Mouse (Mus musculus) layer of hippocampus, adult 6 months (tissue): ENCODE measurements around the gene Daxx. TPM values are rescaled to one million over a fixed set of nuclear protein-coding genes. Genes with fewer than 3 reads are reported as not detected.

Source experiments
- long read RNA-seq, 2 experiments: library from polyadenylated mRNA; unstranded; transcript quantifications; one replicate each; pipeline ENCODE4 v2.0.0; 2019 to 2020
- microRNA-seq: library from miRNA; unstranded; fragments of <30 nt; microRNA quantifications from one replicate; pipeline ENCODE4 v1.2.0, GENCODE M21; 2020
- polyA plus RNA-seq: library from polyadenylated mRNA; unstranded; fragments of <200 nt; fragmentation: Nextera tagmentation; gene quantifications from 2 replicates; pipeline ENCODE4 v1.2.3, GENCODE M21; 2021

Gene Daxx
- 18.8 and 19.0 TPM in 2 replicates for polyA plus RNA-seq
- long read RNA-seq, experiment 1, transcript Daxx-201 (8 exons, 2,581 nt) = major isoform, 32 of 39 reads
- long read RNA-seq, experiment 1, partial matches to known transcripts = 6 of 39 reads
- long read RNA-seq, experiment 1, other reads (novel, unspliced or antisense) = 1 of 39 reads
- long read RNA-seq, experiment 2, transcript Daxx-201 (8 exons, 2,581 nt) = major isoform, 101 of 116 reads
- long read RNA-seq, experiment 2, partial matches to known transcripts = 2 of 116 reads
- long read RNA-seq, experiment 2, other reads (novel, unspliced or antisense) = 13 of 116 reads

DNA sequence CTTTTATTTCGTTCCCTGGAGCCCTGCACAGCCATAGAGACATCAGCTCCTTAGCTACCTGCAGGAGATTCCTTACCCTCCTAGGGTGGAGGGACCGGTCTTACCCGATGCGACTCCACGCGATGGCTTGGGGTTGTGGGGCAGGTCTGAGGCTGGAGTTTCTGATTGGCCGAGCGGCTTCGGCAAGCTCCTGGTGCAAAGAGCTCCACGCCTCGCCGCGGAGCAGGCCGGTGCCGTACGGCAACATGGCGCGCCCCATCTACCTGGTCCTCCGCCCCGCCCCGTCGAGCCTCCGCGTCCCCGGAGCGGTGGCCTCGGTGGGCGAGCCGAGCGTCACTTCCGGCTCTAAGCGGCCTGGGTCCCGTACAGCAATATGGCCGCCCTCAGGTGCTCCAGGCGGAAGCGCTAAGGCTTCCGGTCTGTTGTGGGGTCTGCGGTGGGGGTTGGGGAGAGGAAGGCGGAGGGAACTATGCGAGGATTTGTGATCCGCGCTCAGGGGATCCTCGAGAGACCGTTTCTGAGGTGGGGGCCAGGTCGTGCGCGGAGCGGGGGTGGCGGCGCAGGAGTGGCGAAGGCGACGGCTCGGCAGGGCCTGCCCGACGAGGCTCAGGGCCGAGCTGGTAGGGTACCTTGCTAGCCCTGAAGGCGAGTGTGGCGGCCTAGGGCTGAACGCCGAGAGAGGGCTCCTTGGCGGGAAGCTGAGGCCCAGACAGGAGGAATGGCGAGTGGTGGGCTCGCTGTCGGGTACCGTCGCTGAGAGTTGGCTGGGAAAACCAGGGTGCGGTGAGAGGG, at the start of gene Daxx:
Gene Daxx (plus strand): TSS at position 338 of the 792 bp plus-strand sequence.

DNA sequence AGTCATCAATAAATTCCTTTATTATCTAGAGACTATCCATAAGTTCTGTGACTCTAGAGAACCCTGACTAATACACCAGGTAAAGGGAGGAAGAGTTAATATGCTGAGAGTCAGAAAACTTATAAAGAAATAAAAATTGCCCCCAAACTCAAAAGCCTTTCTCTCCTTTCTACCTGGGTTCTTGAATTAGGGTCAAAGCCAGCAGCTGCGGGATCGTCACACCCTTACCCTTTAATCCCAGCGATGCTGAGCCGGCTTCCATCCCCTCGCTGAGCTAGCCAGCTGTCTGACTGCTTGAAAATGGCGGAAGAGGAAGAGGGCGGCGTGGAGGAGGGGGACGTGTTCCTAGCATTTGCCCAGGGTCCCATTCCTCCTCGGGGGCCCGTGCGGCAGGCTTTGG, 35.7 kb upstream of the Daxx start, which contains the start of gene Gm7029:
Gene Gm7029 (plus strand): TSS at position 301 of the 400 bp plus-strand sequence.

DNA sequence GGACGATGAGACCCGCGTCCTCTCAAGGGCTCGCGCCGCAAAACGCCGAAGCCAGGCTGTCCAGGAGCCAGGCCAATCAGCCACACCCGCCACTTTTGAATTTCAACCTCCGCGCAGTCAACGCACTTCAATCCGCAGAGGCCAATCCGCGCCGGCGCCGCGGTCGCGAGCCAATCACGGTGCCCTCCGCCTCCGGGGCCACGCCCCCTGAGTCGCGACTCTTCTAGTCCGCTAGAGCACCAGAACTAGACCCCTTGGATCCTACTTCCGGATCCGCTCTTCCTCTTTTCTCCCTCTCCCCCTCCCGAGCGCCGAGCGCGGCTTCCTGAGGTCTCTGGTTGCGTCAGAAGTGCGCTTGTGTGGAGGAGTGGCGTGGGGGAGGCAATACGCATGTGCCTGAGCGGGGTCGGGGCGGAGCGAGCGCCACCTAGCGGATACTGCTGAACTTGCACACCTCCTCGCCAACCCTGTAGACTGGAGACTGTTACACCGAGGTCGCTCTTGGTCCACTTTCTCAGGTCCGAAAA, 18.6 kb upstream of the Daxx start, which contains the start of gene Kifc1:
Gene Kifc1 (minus strand): TSS at position 129 of the 527 bp plus-strand sequence.

DNA sequence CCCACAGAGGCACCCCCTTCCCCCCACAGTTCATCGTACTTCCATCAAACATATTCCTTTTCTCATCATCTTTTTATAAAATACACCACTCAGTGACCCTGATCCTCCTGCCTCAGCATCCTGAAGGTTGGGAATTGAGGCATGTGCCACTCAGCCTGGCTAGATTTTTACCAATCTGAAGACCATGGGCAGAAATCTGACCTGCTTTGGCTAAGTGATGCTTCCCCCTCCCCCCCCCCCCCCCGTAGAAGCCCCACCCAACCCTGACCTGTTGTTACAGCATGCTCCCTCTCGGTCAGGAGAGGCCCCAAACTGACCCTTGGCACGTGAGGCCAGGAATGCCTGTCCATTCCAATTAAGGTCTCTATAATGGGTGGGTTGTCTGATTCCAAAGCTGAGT, 4.4 kb upstream of the Daxx start, which contains the start of gene Platr17:
Gene Platr17 (plus strand): TSS at position 301 of the 400 bp plus-strand sequence.

DNA sequence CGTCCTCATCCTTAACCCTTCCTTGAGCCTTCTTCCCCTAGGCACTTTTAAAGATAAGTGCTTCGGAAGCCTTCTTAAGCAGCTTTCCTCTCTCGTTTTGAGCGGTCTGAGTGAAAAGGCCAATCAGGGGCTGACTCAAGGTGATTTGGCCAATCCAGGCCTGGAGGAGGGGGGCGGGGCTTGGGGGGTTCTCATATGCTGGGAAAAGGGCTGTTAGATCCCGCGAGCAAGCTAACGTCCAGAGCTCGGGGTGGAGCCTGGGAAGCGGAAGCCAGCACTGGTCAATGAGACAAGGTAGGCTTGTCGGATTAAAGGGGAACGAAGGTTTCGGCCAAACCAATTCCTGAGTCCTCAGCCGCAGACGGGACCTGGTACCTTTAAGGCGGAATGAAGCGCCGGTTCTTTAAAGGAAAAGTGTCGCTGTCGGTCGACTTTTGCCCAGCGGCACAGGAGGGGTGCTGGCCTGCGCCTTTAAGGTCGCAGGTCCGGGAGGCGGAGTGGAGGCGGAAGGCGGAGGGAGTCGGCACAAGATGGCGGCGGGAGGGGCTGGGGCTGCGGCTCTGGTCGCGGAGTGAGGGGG, 6.5 kb downstream of the Daxx start, which contains the start of the genes Tapbp and Zbtb22:
Gene Tapbp (plus strand): TSS at position 229 of the 580 bp plus-strand sequence.
Gene Zbtb22 (plus strand): TSS at position 234 of the 580 bp plus-strand sequence.

DNA sequence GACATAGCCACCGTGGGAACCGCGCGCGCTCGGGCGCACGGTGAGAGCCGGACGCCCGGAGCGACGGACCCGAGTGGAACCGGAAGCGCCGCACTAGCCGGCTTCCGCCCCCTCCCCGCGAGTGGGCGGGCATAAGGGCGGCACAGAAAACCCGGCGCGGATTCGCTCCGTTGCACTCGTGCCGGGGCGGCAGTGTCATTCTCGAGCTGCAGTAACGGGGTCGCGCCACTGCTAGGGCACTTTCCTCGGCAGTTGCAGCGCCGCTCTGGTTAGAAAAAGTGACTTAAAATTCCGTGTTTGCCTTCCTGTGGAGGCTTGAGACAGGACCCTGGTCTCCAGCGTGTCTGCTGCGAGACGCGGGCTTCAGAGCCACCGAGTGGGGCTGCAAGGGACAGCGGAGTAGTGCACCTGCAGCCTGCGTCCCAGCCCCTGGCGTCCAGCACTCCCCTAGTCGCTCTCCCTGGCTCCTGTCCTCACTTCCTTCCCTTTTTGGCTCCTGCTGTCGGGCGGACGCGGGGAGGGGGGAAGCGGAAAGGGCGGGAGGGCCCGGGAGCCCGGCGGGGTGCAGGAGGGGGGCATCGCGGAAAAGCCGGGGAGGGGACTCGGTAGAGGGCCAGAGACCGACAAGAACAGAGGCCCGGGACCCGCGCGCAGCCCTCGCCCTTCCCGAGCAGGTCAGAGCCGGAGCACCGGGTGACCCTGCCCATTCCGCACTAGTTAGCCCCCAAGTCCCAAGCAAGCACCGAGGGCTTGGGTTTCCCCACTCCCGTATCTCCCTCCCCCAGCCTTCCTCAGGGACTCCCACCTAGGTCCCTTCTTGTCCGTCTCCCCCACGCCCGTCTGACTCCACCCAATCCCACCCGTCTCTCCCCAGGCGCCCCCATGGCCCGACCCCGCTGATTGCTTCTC, 20.4 kb downstream of the Daxx start, which contains the start of gene Rgl2:
Gene Rgl2 (plus strand): TSS at position 173 of the 909 bp plus-strand sequence.

DNA sequence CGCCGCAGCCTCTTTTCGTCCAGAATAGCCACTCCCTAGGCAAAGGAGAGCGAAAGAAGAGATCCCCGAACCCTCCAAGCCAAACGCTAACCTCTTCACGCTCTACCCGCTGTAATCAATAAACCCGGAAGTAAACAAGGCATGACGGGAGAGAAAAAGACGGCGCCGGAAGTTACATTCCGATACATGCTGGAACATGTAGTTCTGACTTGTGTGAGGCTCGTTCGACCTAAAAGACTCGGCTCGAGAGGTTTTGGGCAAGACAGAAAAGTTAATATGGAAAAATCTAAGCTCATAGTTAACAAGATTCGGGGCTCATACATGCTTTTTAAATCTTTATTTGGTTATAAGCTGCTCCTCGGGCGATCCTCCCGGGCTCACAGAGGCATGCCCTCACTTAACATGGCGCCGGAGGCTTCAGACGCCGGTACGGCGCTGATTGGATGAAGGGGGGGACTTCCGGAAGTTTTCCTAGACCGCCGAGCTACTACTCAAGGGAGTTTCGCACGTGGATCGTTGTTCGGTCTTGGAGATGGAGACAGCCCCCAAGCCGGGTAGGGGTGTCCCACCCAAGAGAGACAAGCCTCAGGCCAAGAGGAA, 31.1 kb downstream of the Daxx start, which contains the start of the genes Pfdn6 and Wdr46:
Gene Pfdn6 (minus strand): TSS at position 138 of the 600 bp plus-strand sequence.
Gene Wdr46 (plus strand): TSS at position 455 of the 600 bp plus-strand sequence.

DNA sequence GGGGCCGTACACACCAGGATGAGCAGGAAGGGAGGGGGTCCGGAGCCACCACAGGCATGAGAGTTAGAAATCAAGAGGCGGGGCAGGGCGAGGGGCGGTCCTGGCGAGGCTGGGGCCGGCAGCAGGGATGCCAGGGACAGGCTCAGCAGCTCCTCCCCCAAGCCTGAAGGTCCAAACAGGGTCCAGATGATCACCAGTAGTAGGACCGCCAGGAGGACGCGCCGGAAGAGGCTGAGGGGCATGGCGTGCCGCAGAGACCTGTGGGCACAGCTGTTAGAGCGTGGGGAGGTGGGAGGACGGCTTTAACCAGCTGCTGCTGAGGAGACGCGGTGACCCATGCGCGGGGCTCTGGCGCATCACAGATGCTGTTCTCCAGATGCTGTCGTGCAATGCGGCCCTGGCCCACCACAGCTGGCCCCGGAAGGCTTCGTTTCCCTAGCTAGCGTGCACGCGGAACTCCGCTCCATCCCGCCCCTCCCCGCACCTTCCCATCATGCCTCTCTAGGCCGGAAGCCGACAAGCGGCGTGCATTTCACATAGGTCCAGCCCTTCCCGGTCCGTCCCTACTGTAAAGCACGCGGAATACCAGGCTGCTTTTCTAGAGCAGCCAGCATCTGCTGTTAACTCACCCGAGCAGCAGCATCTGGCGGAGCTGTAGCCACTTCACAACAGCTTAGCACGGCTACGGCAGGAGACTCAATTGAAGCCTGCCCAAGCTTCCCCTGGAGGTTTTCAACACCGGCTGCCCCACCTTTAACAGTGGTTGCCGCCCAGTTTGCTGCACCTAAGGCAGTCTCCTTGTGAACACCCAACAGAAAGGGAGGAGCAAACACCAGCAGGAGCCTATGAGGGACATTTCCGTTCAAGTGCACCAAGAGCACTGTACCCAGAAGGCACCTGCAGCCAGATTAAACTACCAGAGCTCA, 42.1 kb downstream of the Daxx start, which contains the start of gene B3galt4:
Gene B3galt4 (minus strand): TSS at position 468 of the 926 bp plus-strand sequence.

DNA sequence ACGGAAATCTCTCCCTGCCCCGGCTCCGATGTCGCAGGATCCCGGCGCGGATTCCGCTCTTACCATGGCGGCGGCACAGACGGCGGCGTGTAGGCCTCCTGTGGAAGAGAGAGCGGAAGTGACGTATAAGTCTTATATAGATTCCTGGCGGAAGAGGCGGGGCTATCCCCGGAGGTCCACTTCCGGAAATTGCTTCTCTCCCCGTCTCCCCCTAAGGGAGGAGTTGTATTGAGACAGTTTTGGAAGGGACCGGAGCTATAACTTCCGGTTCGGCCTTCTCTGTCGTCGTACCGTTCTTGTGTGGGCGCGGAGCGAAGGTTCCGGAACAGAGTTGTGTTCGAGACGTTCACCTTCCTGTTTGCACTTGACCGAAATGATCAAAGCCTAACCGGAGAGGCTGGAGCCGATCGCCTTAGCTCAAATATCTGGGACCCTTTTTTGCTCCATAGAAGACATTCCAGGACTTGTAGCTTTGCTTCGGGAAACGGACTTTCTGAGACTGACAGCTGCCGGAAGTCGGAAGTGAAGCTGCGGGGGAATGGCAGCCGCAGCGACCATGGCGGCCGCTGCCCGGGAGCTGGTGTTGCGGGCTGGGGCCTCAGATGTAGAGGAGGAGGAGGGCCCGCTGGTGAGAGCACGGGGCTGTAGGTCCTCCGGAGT, 46.5 kb downstream of the Daxx start, which contains the start of the genes Vps52 and Rps18:
Gene Vps52 (plus strand): TSS at position 258 of the 660 bp plus-strand sequence.
Gene Rps18 (minus strand): TSS at position 447 of the 660 bp plus-strand sequence.

Small RNAs within 50 kb of the gene (microRNA-seq; reads per million reads assigned to microRNA genes)
- not detected for gene Gm27740

Other genes starting within 250 kb of the Daxx start
- gene Hnrnpm, start 222.6 kb upstream of the Daxx start, polyA plus RNA-seq = 45.8 and 55.2 TPM in 2 replicates
- gene March2, start 190.7 kb upstream of the Daxx start, polyA plus RNA-seq = 33.7 and 36.0 TPM in 2 replicates
- 642 and 757 TPM in 2 replicates for gene Rab11b, start 148.9 kb upstream of the Daxx start, polyA plus RNA-seq
- gene Angptl4, start 127.6 kb upstream of the Daxx start, polyA plus RNA-seq = 4.1 and 4.8 TPM in 2 replicates
- 18.6 and 21.5 TPM in 2 replicates for gene Kank3, start 98.9 kb upstream of the Daxx start, polyA plus RNA-seq
- gene Rps28, start 84.9 kb upstream of the Daxx start, polyA plus RNA-seq = 3,625 and 3,721 TPM in 2 replicates
- 965 and 1,137 TPM in 2 replicates for gene Ndufa7, start 84.8 kb upstream of the Daxx start, polyA plus RNA-seq
- 51.3 and 62.0 TPM in 2 replicates for gene Cd320, start 66.3 kb upstream of the Daxx start, polyA plus RNA-seq
- gene Gm7029, start 35.6 kb upstream of the Daxx start, polyA plus RNA-seq = not detected in 2 replicates
- 0.51 TPM in 1 of 2 replicates, not detected in the other for gene Kifc1, start 18.8 kb upstream of the Daxx start, polyA plus RNA-seq
- 0.60 and 0.75 TPM in 2 replicates for gene Platr17, start 4.3 kb upstream of the Daxx start, polyA plus RNA-seq
- 28.3 and 30.0 TPM in 2 replicates for gene Tapbp, start 6.5 kb downstream of the Daxx start, polyA plus RNA-seq
- gene Zbtb22, start 6.5 kb downstream of the Daxx start, polyA plus RNA-seq = 4.5 and 4.6 TPM in 2 replicates
- 4.3 and 4.4 TPM in 2 replicates for gene Rgl2, start 20.1 kb downstream of the Daxx start, polyA plus RNA-seq
- 105 and 106 TPM in 2 replicates for gene Pfdn6, start 30.9 kb downstream of the Daxx start, polyA plus RNA-seq
- gene Wdr46, start 31.2 kb downstream of the Daxx start, polyA plus RNA-seq = 5.0 and 6.5 TPM in 2 replicates
- 2.0 and 2.1 TPM in 2 replicates for gene B3galt4, start 42.1 kb downstream of the Daxx start, polyA plus RNA-seq
- 48.0 and 48.1 TPM in 2 replicates for gene Vps52, start 46.4 kb downstream of the Daxx start, polyA plus RNA-seq
- 812 and 816 TPM in 2 replicates for gene Rps18, start 46.6 kb downstream of the Daxx start, polyA plus RNA-seq
- 37.2 and 44.8 TPM in 2 replicates for gene H2-K1, start 90.9 kb downstream of the Daxx start, polyA plus RNA-seq
- gene Ring1, start 115.3 kb downstream of the Daxx start, polyA plus RNA-seq = 3.7 TPM in 2 replicates
- gene H2-Ke6, start 118.6 kb downstream of the Daxx start, polyA plus RNA-seq = 42.0 and 44.5 TPM in 2 replicates
- 68.1 and 70.9 TPM in 2 replicates for gene Slc39a7, start 122.3 kb downstream of the Daxx start, polyA plus RNA-seq
- gene Rxrb, start 122.4 kb downstream of the Daxx start, polyA plus RNA-seq = 10.4 and 11.9 TPM in 2 replicates
- 0.26 and 0.31 TPM in 2 replicates for gene Col11a2, start 130.0 kb downstream of the Daxx start, polyA plus RNA-seq
- 1.9 TPM in 2 replicates for gene H2-Oa, start 182.9 kb downstream of the Daxx start, polyA plus RNA-seq
- 41.6 and 44.5 TPM in 2 replicates for gene H2-DMa, start 210.1 kb downstream of the Daxx start, polyA plus RNA-seq
- gene Brd2, start 213.2 kb downstream of the Daxx start, polyA plus RNA-seq = 39.6 and 50.6 TPM in 2 replicates
- gene H2-DMb2, start 233.9 kb downstream of the Daxx start, polyA plus RNA-seq = 0.23 and 0.52 TPM in 2 replicates
- 4.0 and 6.9 TPM in 2 replicates for gene H2-DMb1, start 243.7 kb downstream of the Daxx start, polyA plus RNA-seq